Mouse (Mus musculus) gastrocnemius, adult 18-20 months (tissue): ENCODE data around the gene Mpzl2. TPM values are rescaled to one million over a fixed set of nuclear protein-coding genes. Genes with fewer than 3 reads are reported as not detected.
"Not testable (repeated sequence)": the region's sequence is repeated elsewhere in the genome, so short reads cannot be mapped to it uniquely, and the experiment has no call there.

Experiments used
- DNase-seq: peaks from one replicate; pipeline ENCODE4 v3.0.0; 2021; ENCODE audit warnings: low spot score
- total RNA-seq, 2 experiments: library from RNA; stranded (reverse); gene quantifications; 2 replicates each; pipeline ENCODE4 v1.2.3; 2021

Gene Mpzl2
- total RNA-seq, 2 experiments from 2014 or later, result 0.23 to 0.59 TPM

GRCm38 (mm10) chr9:45034526-45034925 is 5.1 kb upstream of the Mpzl2 start:
- no peak for DNase-seq

DNA sequence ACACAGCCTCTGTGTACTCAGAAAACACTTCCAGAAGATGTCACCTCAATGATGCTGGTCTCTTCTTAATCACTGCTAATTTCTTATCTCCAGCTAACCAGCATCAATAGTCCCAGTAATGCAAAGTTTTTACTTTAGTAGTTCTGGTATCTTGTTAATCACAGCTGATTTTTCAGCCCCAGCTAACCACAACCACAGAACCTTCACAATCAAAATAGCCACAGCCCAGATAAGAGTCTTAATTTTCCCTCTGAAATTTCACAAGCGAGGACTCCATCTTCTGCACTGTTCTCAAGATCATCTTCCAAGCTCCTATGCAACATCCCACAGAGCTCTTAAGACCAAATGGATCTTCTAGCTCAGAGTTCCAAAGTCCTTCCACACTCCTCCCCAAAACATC is 1.8 kb upstream of the Mpzl2 start:
- DNase-seq, result not testable (repeated sequence)

GRCm38 (mm10) chr9:45040066-45040845 is 657 bp downstream of the Mpzl2 start:
- DNase-seq, result no peak

- no peak for DNase-seq
These were observed 1.7 kb downstream of the Mpzl2 start for GRCm38 (mm10) chr9:45041131-45041838.

DNA sequence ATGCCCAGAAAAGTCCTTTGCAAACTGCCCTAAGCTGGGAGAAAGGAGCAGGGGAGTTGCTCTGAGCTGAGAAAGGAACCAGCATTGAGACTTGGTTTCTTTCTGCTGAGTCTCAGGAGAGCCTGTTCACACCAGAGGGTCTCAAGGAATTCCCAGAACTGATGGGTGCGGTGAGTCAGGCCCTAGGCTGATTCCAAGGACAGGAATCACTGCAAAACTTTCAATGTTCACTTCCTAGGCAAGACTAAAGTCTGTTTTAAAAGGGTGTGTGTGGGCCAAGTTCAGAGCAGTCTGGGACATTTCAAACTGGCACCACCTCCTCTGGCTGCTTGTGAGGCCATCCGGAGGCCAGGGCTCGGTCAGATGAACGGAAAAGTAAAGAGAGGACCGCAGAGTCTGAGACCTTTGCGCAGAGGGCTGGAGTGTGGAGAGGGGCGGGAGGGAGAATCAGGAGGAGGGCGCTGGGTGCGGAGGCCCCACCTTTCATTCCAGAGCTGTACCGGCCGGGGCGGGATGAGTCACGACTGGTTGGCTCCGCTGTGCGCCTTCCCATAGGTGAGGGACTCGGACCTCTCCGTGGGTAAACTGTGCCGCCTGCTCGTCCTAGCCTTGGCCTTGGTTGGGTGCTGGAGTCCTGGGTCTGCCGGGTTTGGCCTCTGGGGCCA is 2.6 kb downstream of the Mpzl2 start:
- DNase-seq, result no peak

DNA sequence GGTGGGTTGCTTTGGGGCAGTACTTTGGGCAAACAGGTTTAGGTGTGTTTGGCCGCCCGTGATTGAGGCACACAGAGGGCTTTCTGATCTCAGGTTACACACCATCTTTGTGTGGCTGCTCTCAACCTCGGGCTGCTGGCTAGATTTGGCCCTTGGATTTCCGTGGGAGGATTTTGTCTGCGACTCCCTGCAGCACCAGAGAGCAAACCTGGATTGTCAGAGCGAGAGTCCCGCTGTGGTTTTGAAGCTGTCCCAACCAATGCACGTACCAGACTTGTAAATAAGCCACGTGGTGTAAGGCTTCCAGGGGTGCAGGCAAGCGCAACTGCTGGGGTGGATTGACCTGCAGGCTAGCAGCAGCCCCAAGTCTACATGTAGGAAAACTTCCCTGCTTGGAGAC is 3.3 kb downstream of the Mpzl2 start:
- DNase-seq, result no peak

DNA sequence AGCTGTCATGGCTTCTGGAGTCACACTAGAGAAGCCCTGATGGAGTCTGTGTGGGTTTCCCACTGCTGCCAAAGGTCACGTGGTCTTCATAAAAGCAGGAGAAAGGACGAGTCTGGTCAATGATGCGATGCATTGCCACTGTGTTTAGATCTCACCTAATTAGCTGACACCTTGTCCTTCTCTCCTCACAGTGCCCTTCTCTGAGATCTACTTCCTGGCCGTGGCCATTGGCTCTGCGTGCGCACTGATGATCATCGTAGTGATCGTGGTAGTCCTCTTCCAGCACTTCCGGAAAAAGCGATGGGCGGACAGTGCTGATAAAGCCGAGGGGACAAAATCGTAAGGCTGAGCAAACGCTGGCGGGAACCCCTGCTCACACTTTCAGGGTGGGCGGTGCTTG is 7.4 kb downstream of the Mpzl2 start:
- no peak for DNase-seq

GRCm38 (mm10) chr9:45048511-45048910 is 8.9 kb downstream of the Mpzl2 start:
- DNase-seq, result no peak

GRCm38 (mm10) chr9:45049731-45050130 is 10.1 kb downstream of the Mpzl2 start:
- no peak for DNase-seq

- DNase-seq, result no peak
These were observed 10.7 kb downstream of the Mpzl2 start for GRCm38 (mm10) chr9:45050301-45050700.

GRCm38 (mm10) chr9:45055082-45055713 is 15.6 kb downstream of the Mpzl2 start, which contains the start of gene Mpzl3:
Mpzl3 (plus strand) TSS chr9:45055186.
- peak; percentile 78 for DNase-seq

GRCm38 (mm10) chr9:45058304-45058940 is 18.8 kb downstream of the Mpzl2 start:
- peak; percentile 21 for DNase-seq

DNA sequence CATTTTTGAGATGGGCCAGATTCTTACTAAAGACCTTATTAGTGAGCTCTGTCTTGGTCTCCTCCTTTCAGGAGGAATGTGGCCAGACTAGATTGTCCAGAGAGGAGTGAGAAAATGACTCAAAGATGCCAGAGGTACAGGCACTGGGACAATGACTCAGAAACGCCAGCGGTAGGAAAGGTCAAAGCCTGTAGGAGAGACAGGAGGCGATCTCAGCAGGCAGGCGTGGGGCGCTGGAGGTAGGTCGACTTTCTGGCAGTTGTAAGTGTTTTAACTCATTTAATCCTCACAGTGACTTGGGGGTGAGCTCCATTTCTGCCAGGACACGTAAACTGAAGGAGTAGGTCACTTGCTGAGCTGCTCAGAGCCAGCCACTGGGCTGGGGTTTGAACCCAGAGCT is 20.6 kb downstream of the Mpzl2 start:
- no peak for DNase-seq

DNA sequence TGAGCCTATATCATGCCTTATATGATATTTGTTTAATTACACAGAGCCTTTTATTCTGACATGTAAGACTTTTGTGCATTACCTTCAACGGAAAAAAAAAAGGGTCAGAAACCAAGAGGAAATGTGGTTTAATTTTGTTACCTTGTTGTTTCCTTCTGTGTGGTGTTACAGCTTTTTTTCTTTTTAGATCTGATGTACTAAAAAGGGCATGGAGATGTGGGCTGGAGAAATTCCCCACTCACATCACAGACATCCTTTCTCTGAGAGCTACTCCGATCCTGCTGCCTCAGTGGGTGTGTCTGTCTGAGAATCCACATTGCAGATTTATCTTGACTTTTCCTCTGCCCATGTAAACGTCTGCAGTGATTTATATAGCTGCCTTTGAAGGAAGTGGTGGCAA is 23.1 kb downstream of the Mpzl2 start:
- no peak for DNase-seq

DNA sequence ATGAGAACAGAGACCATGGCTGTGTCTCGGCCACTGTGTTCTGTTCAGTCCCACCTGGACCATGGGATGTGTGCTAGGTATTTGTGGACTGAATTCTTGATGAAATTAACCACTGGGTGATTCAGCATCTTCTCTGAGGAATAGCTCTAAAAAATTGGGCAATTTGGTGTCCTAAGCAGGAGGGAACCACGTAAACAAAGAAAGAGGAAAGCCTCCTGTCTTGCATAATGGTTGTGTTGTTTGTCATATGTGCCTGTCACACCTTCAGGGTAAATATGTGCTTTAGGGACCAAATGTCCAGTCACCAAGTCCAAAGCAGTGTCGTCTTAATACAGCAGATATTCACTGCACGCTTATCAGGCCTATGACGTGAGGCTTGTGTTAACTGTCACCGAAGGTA is 24.8 kb downstream of the Mpzl2 start:
- no peak for DNase-seq

DNA sequence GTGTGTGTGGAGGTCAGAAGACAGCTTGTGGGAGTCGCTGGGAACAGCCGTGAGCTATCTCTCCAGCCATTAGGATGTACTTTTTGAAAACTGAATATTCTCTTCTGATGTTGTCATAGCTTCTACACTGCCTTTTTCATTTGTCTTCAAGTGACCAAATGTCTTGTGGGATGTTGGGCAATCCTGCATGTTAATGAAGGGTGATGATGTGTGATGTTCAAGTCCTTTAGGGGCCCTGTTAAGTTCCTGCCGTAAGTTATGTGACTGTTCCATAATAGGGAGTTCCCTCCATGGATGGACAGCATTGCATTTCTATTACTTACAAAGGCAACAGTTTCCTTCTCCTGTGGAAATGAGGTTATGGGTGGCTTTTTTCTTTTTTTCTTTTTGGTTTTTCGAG is 27.1 kb downstream of the Mpzl2 start:
- DNase-seq, result no peak

- DNase-seq, result no peak
These were observed 32.2 kb downstream of the Mpzl2 start for GRCm38 (mm10) chr9:45071800-45072199.

- DNase-seq, result no peak
These were observed 38.3 kb downstream of the Mpzl2 start for GRCm38 (mm10) chr9:45077859-45078258.

- DNase-seq, result no peak
These were observed 39.4 kb downstream of the Mpzl2 start, which contains the start of gene Jaml for GRCm38 (mm10) chr9:45079011-45079410. Jaml (plus strand) TSS chr9:45079183.

DNA sequence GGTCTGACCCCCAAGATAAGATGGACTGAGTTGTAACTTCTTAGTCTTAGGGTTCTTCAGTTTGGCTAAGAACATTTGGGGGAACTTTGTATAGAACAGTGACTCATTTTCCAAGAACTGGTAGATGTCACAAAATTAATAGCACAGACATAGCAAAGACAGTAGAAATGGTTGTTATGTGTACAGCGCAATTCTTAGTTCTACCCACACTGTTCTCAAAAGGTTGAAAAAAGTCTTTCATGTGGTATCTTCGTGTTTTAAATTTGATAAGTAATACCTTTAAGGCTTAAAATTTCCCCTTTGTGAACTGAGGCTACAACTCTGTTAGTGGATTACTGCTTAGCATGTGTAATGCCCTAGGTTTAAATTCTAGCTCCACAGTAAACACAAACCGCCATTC is 43.5 kb downstream of the Mpzl2 start:
- DNase-seq, result no peak

- DNase-seq, result no peak
These were observed 45.0 kb downstream of the Mpzl2 start for GRCm38 (mm10) chr9:45084556-45084955.
